Mouse (Mus musculus): ENCODE measurements around the gene Slco6d1. TPM values are rescaled to one million over a fixed set of nuclear protein-coding genes. Genes with fewer than 3 reads are reported as not detected.
"Not testable (repeated sequence)": the region's sequence is repeated elsewhere in the genome, so short reads cannot be mapped to it uniquely, and the experiment has no call there.

The Slco6d1 gene
- total RNA-seq (2017) = not detected in 3 replicates

- ATAC-seq (replicated peaks; ENCODE audit: insufficient number of reproducible peaks, low FRiP score, low TSS enrichment, poor library complexity, severe bottlenecking) = no peak
Observed at GRCm38 (mm10) chr1:98420824-98421223, at the start of gene Slco6d1. Slco6d1 (plus strand) TSS chr1:98421124.

- no peak for ATAC-seq (replicated peaks; ENCODE audit: insufficient number of reproducible peaks, low FRiP score, low TSS enrichment, poor library complexity, severe bottlenecking)
Observed at GRCm38 (mm10) chr1:98392001-98392400, 28.9 kb upstream of the Slco6d1 start.

GRCm38 (mm10) chr1:98447929-98448328, 27.0 kb downstream of the Slco6d1 start:
- ATAC-seq (replicated peaks; ENCODE audit: insufficient number of reproducible peaks, low FRiP score, low TSS enrichment, poor library complexity, severe bottlenecking) = no peak

- ATAC-seq (replicated peaks; ENCODE audit: insufficient number of reproducible peaks, low FRiP score, low TSS enrichment, poor library complexity, severe bottlenecking) = not testable (repeated sequence)
Observed at GRCm38 (mm10) chr1:98459224-98459623, 38.3 kb downstream of the Slco6d1 start.

- ATAC-seq (replicated peaks; ENCODE audit: insufficient number of reproducible peaks, low FRiP score, low TSS enrichment, poor library complexity, severe bottlenecking) = not testable (repeated sequence)
Observed at GRCm38 (mm10) chr1:98476381-98476780, 55.5 kb downstream of the Slco6d1 start.

- ATAC-seq (replicated peaks; ENCODE audit: insufficient number of reproducible peaks, low FRiP score, low TSS enrichment, poor library complexity, severe bottlenecking) = no peak
Observed at GRCm38 (mm10) chr1:98479243-98479642, 58.3 kb downstream of the Slco6d1 start.

- ATAC-seq (replicated peaks; ENCODE audit: insufficient number of reproducible peaks, low FRiP score, low TSS enrichment, poor library complexity, severe bottlenecking) = no peak
Observed at GRCm38 (mm10) chr1:98505982-98506381, 85.1 kb downstream of the Slco6d1 start.

- no peak for ATAC-seq (replicated peaks; ENCODE audit: insufficient number of reproducible peaks, low FRiP score, low TSS enrichment, poor library complexity, severe bottlenecking)
Observed at GRCm38 (mm10) chr1:98522977-98523376, 102.1 kb downstream of the Slco6d1 start.

- ATAC-seq (replicated peaks; ENCODE audit: insufficient number of reproducible peaks, low FRiP score, low TSS enrichment, poor library complexity, severe bottlenecking) = no peak
Observed at GRCm38 (mm10) chr1:98523537-98523936, 102.6 kb downstream of the Slco6d1 start.

GRCm38 (mm10) chr1:98528368-98528767, 107.4 kb downstream of the Slco6d1 start:
- ATAC-seq (replicated peaks; ENCODE audit: insufficient number of reproducible peaks, low FRiP score, low TSS enrichment, poor library complexity, severe bottlenecking) = not testable (repeated sequence)

- ATAC-seq (replicated peaks; ENCODE audit: insufficient number of reproducible peaks, low FRiP score, low TSS enrichment, poor library complexity, severe bottlenecking) = no peak
Observed at GRCm38 (mm10) chr1:98545372-98545771, 124.4 kb downstream of the Slco6d1 start.

GRCm38 (mm10) chr1:98554388-98554787, 133.5 kb downstream of the Slco6d1 start:
- ATAC-seq (replicated peaks; ENCODE audit: insufficient number of reproducible peaks, low FRiP score, low TSS enrichment, poor library complexity, severe bottlenecking) = peak; percentile 71

GRCm38 (mm10) chr1:98565701-98566100, 144.8 kb downstream of the Slco6d1 start:
- ATAC-seq (replicated peaks; ENCODE audit: insufficient number of reproducible peaks, low FRiP score, low TSS enrichment, poor library complexity, severe bottlenecking) = no peak

All from monocyte, adult 5-6 weeks (primary cell).